Mouse (Mus musculus) small intestine, adult 2 months (tissue): Measurements from ENCODE around the gene Plekhs1.
"Not testable (repeated sequence)": the region's sequence is repeated elsewhere in the genome, so short reads cannot be mapped to it uniquely, and the experiment has no call there.

Experiments used
- CTCF ChIP-seq: fragments of 200-500 bp; IDR thresholded peaks from 2 replicates; pipeline ENCODE4 v1.5.1; 2012; ENCODE audit warnings: low read depth, mild to moderate bottlenecking, control low read depth, inconsistent platforms, low read length, moderate library complexity, mixed read lengths; ENCODE audit not compliant: insufficient replicate concordance, insufficient read length; ENCODE audit errors: extremely low read depth
- POLR2A ChIP-seq: fragments of 200-500 bp; IDR thresholded peaks from 2 replicates; pipeline ENCODE4 v1.6.1; 2012; ENCODE audit warnings: low read depth, mild to moderate bottlenecking, control low read depth, inconsistent platforms, low read length, moderate library complexity

- not testable (repeated sequence) for TF ChIP-seq POLR2A, CTCF
Measured at GRCm38 (mm10) chr19:56511207-56511606, 49.8 kb downstream of the Plekhs1 start.
